8 mouse cellular contexts compared by ENCODE assay signal in the genomic region with DNA sequence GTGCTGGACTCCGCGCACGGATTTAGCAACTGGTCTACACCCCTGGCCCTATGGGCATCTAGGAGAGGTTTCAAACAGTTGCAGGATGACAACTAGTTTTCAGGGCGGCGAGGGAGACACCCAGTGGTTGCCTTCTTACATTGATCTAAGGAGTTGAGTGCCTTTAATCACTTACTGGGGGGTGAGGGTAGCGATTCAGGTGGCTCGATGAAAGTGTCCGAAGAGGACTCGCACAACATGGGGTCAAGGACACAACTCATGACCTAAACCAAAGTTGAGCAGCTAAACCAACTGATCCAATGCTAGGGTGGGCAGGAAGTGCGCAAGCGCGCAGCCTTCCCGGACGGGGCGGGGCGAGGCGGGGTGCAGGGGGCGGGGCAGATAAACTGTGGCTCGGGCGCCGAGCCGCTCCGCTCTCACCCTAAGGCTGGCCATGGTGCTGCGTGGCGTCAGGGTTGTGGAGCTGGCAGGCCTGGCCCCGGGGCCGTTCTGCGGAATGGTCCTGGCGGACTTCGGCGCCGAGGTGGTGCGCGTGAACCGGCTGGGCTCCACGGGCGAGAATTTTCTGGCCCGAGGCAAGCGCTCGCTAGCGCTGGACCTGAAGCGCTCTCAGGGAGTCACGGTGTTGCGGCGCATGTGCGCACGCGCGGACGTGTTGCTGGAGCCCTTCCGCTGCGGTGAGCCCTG. TPM values are rescaled to one million over a fixed set of nuclear protein-coding genes. Genes with fewer than 3 reads are reported as not detected.
DNase-seq lines count a peak whose midpoint lies in the region; ATAC-seq and TF ChIP-seq lines count a peak whose summit lies in the region.

A gene (plus strand): TSS at position 380 of the 687 bp plus-strand sequence.

- no peaks in the 10 kb centered on the region for H3K36me3 ChIP-seq in forebrain, embryonic 16.5 days (ENCODE audit: control insufficient read depth, insufficient read depth)
- no peaks in the 10 kb centered on the region for H3K36me3 ChIP-seq in lung, embryonic 14.5 days (ENCODE audit: insufficient read depth)
- H3K36me3 ChIP-seq in thymus, adult 2 months (ENCODE audit: control insufficient read depth, insufficient read depth, low read length): no peaks in the 10 kb centered on the region

- peak; percentile 81 for TF ChIP-seq POLR2A in olfactory bulb, adult 2 months (IDR thresholded peaks at IDR 0.05; ENCODE audit: insufficient read depth, low read depth, low read length)
- TF ChIP-seq POLR2A in thymus, adult 2 months (IDR thresholded peaks at IDR 0.05; ENCODE audit: control insufficient read depth, extremely low read depth, insufficient read depth, low read length, poor library complexity): peak; percentile 49; the same call in 1 of the 2 replicates

- under 1% methylated on average over 52 of the region's 52 CpGs for WGBS in forebrain, embryonic 16.5 days
- WGBS in lung, embryonic 14.5 days: under 1% methylated on average over 52 of the region's 52 CpGs
- under 1% methylated on average over 52 of the region's 52 CpGs for WGBS in olfactory bulb, adult 2 months
- under 1% methylated on average over 52 of the region's 52 CpGs for WGBS in thymus, adult 2 months

- DNase-seq in ES-CJ7 (ENCODE audit: low read depth, low spot score): peak; percentile 97
- peak; percentile 90 to 96 for DNase-seq in cerebellum, adult 18-20 months
- DNase-seq in heart, postnatal 36 days: peak; percentile 87 to 96
- peak; percentile 85 to 88 for DNase-seq in layer of hippocampus, adult 2 months (ENCODE audit: low spot score in 2 of 2)
- peak; percentile 95 for DNase-seq in lung, embryonic 14.5 days
- peak; percentile 84 for DNase-seq in thymus, adult 2 months

- H3K27me3 ChIP-seq in forebrain, embryonic 16.5 days (replicated peaks; ENCODE audit: control insufficient read depth, insufficient read depth, low read length): no peaks in the 10 kb centered on the region
- H3K27me3 ChIP-seq in lung, embryonic 14.5 days (ENCODE audit: insufficient read depth, low read length): no peaks in the 10 kb centered on the region
- no peaks in the 10 kb centered on the region for H3K27me3 ChIP-seq in thymus, adult 2 months (ENCODE audit: control insufficient read depth, insufficient read depth, low read length)

- H3K4me3 ChIP-seq in forebrain, embryonic 16.5 days (replicated peaks; ENCODE audit: low read length): peak within 1 kb of the TSS; percentile 79
- peak within 1 kb of the TSS; percentile 84 for H3K4me3 ChIP-seq in layer of hippocampus, adult 2 months
- peak within 1 kb of the TSS; percentile 69 for H3K4me3 ChIP-seq in lung, embryonic 14.5 days (ENCODE audit: low read depth, low read length)
- H3K4me3 ChIP-seq in olfactory bulb, adult 2 months (ENCODE audit: insufficient read depth, low read depth, low read length): peak within 1 kb of the TSS; percentile 74
- peak within 1 kb of the TSS; percentile 56 for H3K4me3 ChIP-seq in thymus, adult 2 months (ENCODE audit: control insufficient read depth, insufficient read depth, low read length)

- peak within 1 kb of the TSS; percentile 81 for H3K27ac ChIP-seq in forebrain, embryonic 16.5 days (ENCODE audit: low read length)
- peak within 1 kb of the TSS; percentile 99 for H3K27ac ChIP-seq in layer of hippocampus, adult 2 months
- H3K27ac ChIP-seq in lung, embryonic 14.5 days (ENCODE audit: low read depth): peak within 1 kb of the TSS; percentile 83
- peak within 1 kb of the TSS; percentile 88 for H3K27ac ChIP-seq in olfactory bulb, adult 2 months (ENCODE audit: insufficient read depth, low read depth, low read length)
- no peak within 1 kb of the TSS for H3K27ac ChIP-seq in thymus, adult 2 months (ENCODE audit: control insufficient read depth, insufficient read depth, low read length)

- no peaks in the 10 kb centered on the region for H3K9me3 ChIP-seq in forebrain, embryonic 16.5 days (ENCODE audit: control insufficient read depth, low read length)
- no peaks in the 10 kb centered on the region for H3K9me3 ChIP-seq in lung, embryonic 14.5 days (ENCODE audit: low read depth, low read length)

- TF ChIP-seq CTCF in layer of hippocampus, adult 2 months (conservative IDR thresholded peaks at IDR 0.05): peak; percentile 73
- TF ChIP-seq CTCF in lung, embryonic 14.5 days (IDR thresholded peaks at IDR 0.05; ENCODE audit: low read depth): peak; percentile 53
- TF ChIP-seq CTCF in olfactory bulb, adult 2 months (IDR thresholded peaks at IDR 0.05; ENCODE audit: insufficient read depth, low read depth, low read length): 0 out of 2 replicates have a peak, but pooled peaks have one; percentile 33
- TF ChIP-seq CTCF in thymus, adult 2 months (IDR thresholded peaks at IDR 0.05; ENCODE audit: borderline replicate concordance, control insufficient read depth, extremely low read depth, insufficient read depth, low read length, poor library complexity): 0 out of 2 replicates have a peak, but pooled peaks have one; percentile 44

- H3K4me1 ChIP-seq in forebrain, embryonic 16.5 days (replicated peaks; ENCODE audit: control insufficient read depth, insufficient read depth, low read length): peaks cover 8% of the 10 kb centered on the region; the same call in 1 of the 2 replicates
- H3K4me1 ChIP-seq in lung, embryonic 14.5 days (ENCODE audit: insufficient read depth): no peaks in the 10 kb centered on the region
- H3K4me1 ChIP-seq in olfactory bulb, adult 2 months (ENCODE audit: control insufficient read depth, insufficient read depth, low read length): peaks cover 7% of the 10 kb centered on the region
- H3K4me1 ChIP-seq in thymus, adult 2 months (replicated peaks; ENCODE audit: control insufficient read depth, insufficient read depth, low read length): no peaks in the 10 kb centered on the region; the same call in 1 of the 2 replicates

- ATAC-seq in forebrain, embryonic 16.5 days: peak; percentile 99
- peak; percentile 100 for ATAC-seq in lung, embryonic 14.5 days (ENCODE audit: insufficient read depth)

- intact Hi-C loops in heart, postnatal 36 days (cut with DNase I): loop anchor here (5.0 kb wide), 3 partner anchors 59 to 509 kb away; a partner anchor contains a TSS

- H3K9ac ChIP-seq in forebrain, embryonic 16.5 days (replicated peaks; ENCODE audit: low read depth, low read length): peak within 1 kb of the TSS; percentile 82
- H3K9ac ChIP-seq in lung, embryonic 14.5 days: peak within 1 kb of the TSS; percentile 70

- peak within 1 kb of the TSS; percentile 77 for H3K4me2 ChIP-seq in forebrain, embryonic 16.5 days (ENCODE audit: low read length)
- peak within 1 kb of the TSS; percentile 81 for H3K4me2 ChIP-seq in lung, embryonic 14.5 days

RNA-seq across cellular contexts. Expression of the gene that starts here (rescaled TPM):
- polyA plus RNA-seq in forebrain, embryonic 16.5 days (2015; fragmentation: Nextera tagmentation; extraction: Ambion mirVana): 8.2 and 8.5 TPM in 2 replicates
- 10 to 100 TPM; 27.9 to 29.4 TPM for total RNA-seq in heart, postnatal 36 days (2021)
- 10 to 100 TPM; 11.1 to 12.0 TPM for total RNA-seq in layer of hippocampus, adult 2 months (2021)
- 14.3 and 14.6 TPM in 2 replicates for polyA plus RNA-seq in lung, embryonic 14.5 days (2014; fragmentation: Nextera tagmentation; extraction: Ambion mirVana)
- polyA plus RNA-seq in olfactory bulb, adult 2 months (2012; ENCODE audit: insufficient read depth, insufficient read length, low replicate concordance, missing spikeins): not detected in 2 replicates
- 3.1 and 5.6 TPM in 2 replicates for polyA plus RNA-seq in thymus, adult 2 months (2012; rRNA removed)
